Mouse (Mus musculus) right cerebral cortex, adult 2 months (tissue): ENCODE data around the gene Hoxd3.

Source experiments
- DNase-seq, 2 experiments: peaks; one replicate each; pipeline ENCODE4 v3.0.0; 2021 to 2022; ENCODE audit warnings: low spot score in 2 of 2

The Hoxd3 gene

GRCm38 (mm10) chr2:74679596-74679971 is 32.1 kb upstream of the Hoxd3 start:
- DNase-seq = no peak

- DNase-seq = no peak
These were observed 31.7 kb upstream of the Hoxd3 start for GRCm38 (mm10) chr2:74679980-74680379.

- DNase-seq = no peak
These were observed 30.9 kb upstream of the Hoxd3 start for GRCm38 (mm10) chr2:74680561-74681398.

GRCm38 (mm10) chr2:74681594-74682531 is 29.9 kb upstream of the Hoxd3 start:
- no peak for DNase-seq

GRCm38 (mm10) chr2:74682796-74683195 is 28.9 kb upstream of the Hoxd3 start:
- DNase-seq = no peak

- no peak for DNase-seq
These were observed 28.2 kb upstream of the Hoxd3 start for GRCm38 (mm10) chr2:74683471-74683951.

GRCm38 (mm10) chr2:74684106-74684505 is 27.6 kb upstream of the Hoxd3 start:
- DNase-seq = no peak

- DNase-seq = no peak
These were observed 26.6 kb upstream of the Hoxd3 start for GRCm38 (mm10) chr2:74685059-74685603.

- peak; percentile 61 to 62 for DNase-seq
These were observed 25.3 kb upstream of the Hoxd3 start for GRCm38 (mm10) chr2:74686301-74686987.

GRCm38 (mm10) chr2:74686988-74687697 is 24.6 kb upstream of the Hoxd3 start:
- DNase-seq = no peak

GRCm38 (mm10) chr2:74687698-74688555 is 23.8 kb upstream of the Hoxd3 start:
- no peak for DNase-seq

GRCm38 (mm10) chr2:74688795-74689573 is 22.7 kb upstream of the Hoxd3 start:
- no peak for DNase-seq

- no peak for DNase-seq
These were observed 22.0 kb upstream of the Hoxd3 start for GRCm38 (mm10) chr2:74689574-74690337.

- DNase-seq = no peak
These were observed 21.4 kb upstream of the Hoxd3 start for GRCm38 (mm10) chr2:74690338-74690716.

- DNase-seq = no peak
These were observed 20.4 kb upstream of the Hoxd3 start, which contains the start of gene Hoxd10 for GRCm38 (mm10) chr2:74691022-74691951. TSS of gene Hoxd10 (plus strand) at chr2:74691924.

GRCm38 (mm10) chr2:74691995-74692807 is 19.5 kb upstream of the Hoxd3 start:
- no peak for DNase-seq
